Mouse (Mus musculus) brain, embryonic 14.5 days (tissue): ENCODE measurements around the gene Kcnrg.

Experiments
- CTCF ChIP-seq: fragments of 200-500 bp; IDR thresholded peaks from 2 replicates; pipeline ENCODE4 v1.5.1; 2012; ENCODE audit warnings: inconsistent platforms, mild to moderate bottlenecking, moderate library complexity, borderline replicate concordance; ENCODE audit not compliant: insufficient read depth, insufficient read length; ENCODE audit errors: extremely low read depth
- POLR2A ChIP-seq: fragments of 200-500 bp; IDR thresholded peaks from 2 replicates; pipeline ENCODE4 v1.6.1; 2012; ENCODE audit warnings: mild to moderate bottlenecking, inconsistent platforms, borderline replicate concordance; ENCODE audit not compliant: poor library complexity, insufficient read depth, insufficient read length, severe bottlenecking; ENCODE audit errors: extremely low read depth

DNA sequence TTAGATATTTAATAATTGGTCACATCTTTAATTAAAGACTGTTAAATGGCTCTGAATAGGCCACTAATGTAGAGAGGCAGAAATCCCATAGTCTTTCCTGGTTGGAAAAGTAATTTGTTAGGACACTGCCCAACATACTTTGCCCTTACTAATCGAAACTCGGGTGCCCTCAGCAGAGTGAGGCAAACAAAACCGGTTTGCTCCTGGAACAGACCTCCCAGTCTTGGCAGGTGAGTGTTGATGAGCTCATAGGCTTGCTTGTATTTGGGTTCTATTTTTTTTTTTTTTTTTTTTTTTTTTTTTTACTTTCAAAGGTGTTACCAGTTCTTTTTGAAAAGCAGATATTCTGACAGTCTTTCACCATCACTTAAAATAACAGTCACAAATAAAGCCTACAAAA is 47.4 kb upstream of the Kcnrg start:
- TF ChIP-seq POLR2A (no peak), CTCF (no peak)
